Mouse (Mus musculus): ENCODE results near the gene Nxph4.

DNA sequence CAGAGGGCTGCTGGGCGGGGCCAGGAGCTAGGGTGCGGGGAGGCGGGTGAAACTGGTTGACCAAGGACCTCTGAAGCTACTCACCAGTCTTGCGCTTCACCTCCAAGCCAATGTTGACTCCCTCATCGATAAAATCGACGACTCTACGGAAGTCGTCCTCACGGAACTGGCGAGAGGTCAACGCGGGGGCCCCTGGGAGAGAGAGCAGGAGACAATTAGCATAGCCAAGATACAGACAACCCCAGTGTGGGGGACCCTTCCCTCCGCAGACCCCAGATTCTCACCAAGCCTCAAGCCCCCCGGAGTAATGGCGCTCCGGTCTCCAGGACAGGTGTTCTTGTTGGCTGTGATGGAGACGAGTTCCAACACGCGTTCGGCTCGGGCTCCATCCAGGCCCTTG is 16.4 kb downstream of the Nxph4 start:
- TF ChIP-seq CTCF (IDR thresholded peaks at IDR 0.05; ENCODE audit: low read depth) = no peak
- no peak for TF ChIP-seq EP300 (IDR thresholded peaks at IDR 0.05; ENCODE audit: low read depth)
